Mouse (Mus musculus) heart, postnatal 0 days (tissue): ENCODE data around the gene Mapk8ip1. TPM values are rescaled to one million over a fixed set of nuclear protein-coding genes. Genes with fewer than 3 reads are reported as not detected.

Experiments used
- ATAC-seq: fragments of 200-750 bp; cut with Nextera tagmentation; 2 replicates; pipeline ENCODE4 v1.8.0; 2017; ENCODE audit warnings: low read depth, moderate number of reproducible peaks, moderate library complexity; ENCODE audit not compliant: insufficient read depth
- DNase-seq: peaks from one replicate; pipeline ENCODE4 v3.0.0-alpha.2; 2016; ENCODE audit warnings: low spot score
- H3K27ac ChIP-seq: fragments of 300-500 bp; sonication (generic); 2 replicates; pipeline ENCODE4 v1.5.1; 2014; ENCODE audit warnings: low read depth, mild to moderate bottlenecking
- H3K27me3 ChIP-seq: fragments of 300-500 bp; sonication (generic); 2 replicates; pipeline ENCODE4 v1.6.1; 2014; ENCODE audit warnings: low read length, mixed read lengths; ENCODE audit not compliant: control insufficient read depth, insufficient read depth
- H3K36me3 ChIP-seq: fragments of 300-500 bp; sonication (generic); replicated peaks from 2 replicates; pipeline ENCODE4 v1.6.1; 2014; ENCODE audit warnings: low read length, mixed read lengths; ENCODE audit not compliant: control insufficient read depth, insufficient read depth
- H3K4me1 ChIP-seq: fragments of 300-500 bp; sonication (generic); 2 replicates; pipeline ENCODE4 v1.6.1; 2014; ENCODE audit warnings: antibody characterized with exemption; ENCODE audit not compliant: control insufficient read depth, insufficient read depth
- H3K4me2 ChIP-seq: fragments of 300-500 bp; sonication (generic); 2 replicates; pipeline ENCODE4 v1.6.1; 2014; ENCODE audit warnings: low read depth, mild to moderate bottlenecking, low read length, moderate library complexity
- H3K4me3 ChIP-seq: fragments of 300-500 bp; sonication (generic); 2 replicates; pipeline ENCODE4 v1.5.1; 2014; ENCODE audit warnings: low read depth, low read length
- H3K9ac ChIP-seq: fragments of 300-500 bp; sonication (generic); replicated peaks from 2 replicates; pipeline ENCODE4 v1.6.1; 2014; ENCODE audit warnings: low read depth, low read length, mixed read lengths
- H3K9me3 ChIP-seq: fragments of 300-500 bp; sonication (generic); replicated peaks from 2 replicates; pipeline ENCODE4 v1.6.1; 2016; ENCODE audit warnings: low read length; ENCODE audit not compliant: control insufficient read depth
- CTCF ChIP-seq: IDR thresholded peaks from 2 replicates; pipeline ENCODE4 v1.5.1; 2016; ENCODE audit warnings: antibody characterized with exemption, control low read depth, low read depth
- EP300 ChIP-seq: IDR thresholded peaks from 2 replicates; pipeline ENCODE4 v1.6.1; 2016; ENCODE audit warnings: antibody characterized with exemption, low read depth
- WGBS: fragments of 180-500 bp; shearing (Covaris S2); extraction: QIAGEN DNeasy Blood & Tissue Kit; methylation state at CpG from one replicate; pipeline ENCODE4 v1.1.7; 2014; 5-methylcytosine and 5-hydroxymethylcytosine counted together
- polyA plus RNA-seq: library from polyadenylated mRNA; unstranded; fragments of >200 nt; fragmentation: Nextera tagmentation; extraction: Ambion mirVana; gene quantifications from 2 replicates; pipeline ENCODE4 v1.2.1, GENCODE M21; 2015
- total RNA-seq: library from RNA; depleted of rRNA; stranded (reverse); fragments of >200 nt; gene quantifications from 2 replicates; pipeline ENCODE4 v1.2.3, GENCODE M21; 2014; ENCODE audit warnings: low replicate concordance

The Mapk8ip1 gene
- total and polyA plus RNA-seq, 2 experiments from 2014 or later, result 2.7 to 8.4 TPM

DNA sequence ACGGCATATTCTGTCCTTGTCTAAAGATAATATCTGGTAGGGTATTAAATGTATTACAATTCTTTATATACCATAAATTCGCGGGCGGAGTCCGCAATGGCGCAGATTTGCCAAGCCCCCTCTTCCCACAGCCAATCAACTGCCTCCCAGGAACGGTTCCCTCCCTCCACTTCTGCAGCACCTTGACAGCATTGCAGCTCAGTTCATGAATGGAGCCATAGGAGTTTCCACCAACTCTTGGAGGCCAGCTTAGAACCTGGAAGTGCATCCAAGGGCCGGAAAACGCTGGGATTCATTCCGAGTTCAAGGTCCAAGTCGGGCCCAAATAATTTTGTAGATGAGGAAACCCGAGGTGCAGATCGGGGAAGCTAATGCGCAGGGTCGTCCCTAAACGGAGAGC is 26.5 kb downstream of the Mapk8ip1 start, which contains the start of the genes Pex16 and Large2:
TSS of gene Pex16 (plus strand) at position 163 of the 400 bp plus-strand sequence.
TSS of gene Large2 (minus strand) at position 356 of the 400 bp plus-strand sequence.
- Histone ChIP-seq H3K27ac (peak within 1 kb of the TSS; percentile 85), H3K4me3 (peak within 1 kb of the TSS; percentile 83), H3K9ac (peak within 1 kb of the TSS; percentile 87), H3K27me3 (peaks cover 30% of the 10 kb centered on the region), H3K4me2 (peak within 1 kb of the TSS; percentile 98), H3K36me3 (peaks cover 25% of the 10 kb centered on the region), H3K9me3 (no peaks in the 10 kb centered on the region), H3K4me1 (peaks cover 16% of the 10 kb centered on the region; the same call in 1 of the 2 replicates)
- ATAC-seq (peak; percentile 21; the same call in 1 of the 2 replicates), DNase-seq (peak; percentile 28)
- WGBS, result 2% methylated on average over 16 of the region's 16 CpGs
- TF ChIP-seq EP300 (no peak), CTCF (no peak)

DNA sequence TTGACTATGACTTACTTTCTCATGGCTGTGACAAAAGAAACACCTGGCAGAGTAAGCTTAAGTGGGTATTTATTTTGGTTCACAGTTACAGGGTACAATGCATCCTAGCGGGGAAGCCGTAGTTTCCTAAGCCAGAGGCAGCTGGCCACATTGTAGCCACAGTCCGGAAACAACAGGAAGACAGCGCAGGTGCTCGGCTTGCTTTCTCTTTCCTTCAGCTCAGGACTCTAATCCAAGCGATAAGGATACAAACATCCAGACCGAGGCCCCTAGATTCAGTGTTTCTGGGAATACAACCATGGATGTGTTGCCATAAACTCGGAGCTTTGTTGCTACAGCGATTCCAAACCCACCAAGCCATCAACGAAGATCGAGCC is 27.6 kb downstream of the Mapk8ip1 start:
- no peak for ATAC-seq
- no peak for TF ChIP-seq CTCF
- TF ChIP-seq EP300, result no peak
- 75% methylated on average over 11 of the region's 11 CpGs for WGBS
- Histone ChIP-seq H3K27ac (no peak overlapping the region), H3K27me3 (peaks cover 40% of the 10 kb centered on the region), H3K36me3 (peaks cover 15% of the 10 kb centered on the region), H3K9me3 (no peaks in the 10 kb centered on the region), H3K4me3 (no peak overlapping the region), H3K4me2 (no peak overlapping the region), H3K4me1 (peaks cover 16% of the 10 kb centered on the region; the same call in 1 of the 2 replicates), H3K9ac (no peak overlapping the region)
- DNase-seq, result no peak

DNA sequence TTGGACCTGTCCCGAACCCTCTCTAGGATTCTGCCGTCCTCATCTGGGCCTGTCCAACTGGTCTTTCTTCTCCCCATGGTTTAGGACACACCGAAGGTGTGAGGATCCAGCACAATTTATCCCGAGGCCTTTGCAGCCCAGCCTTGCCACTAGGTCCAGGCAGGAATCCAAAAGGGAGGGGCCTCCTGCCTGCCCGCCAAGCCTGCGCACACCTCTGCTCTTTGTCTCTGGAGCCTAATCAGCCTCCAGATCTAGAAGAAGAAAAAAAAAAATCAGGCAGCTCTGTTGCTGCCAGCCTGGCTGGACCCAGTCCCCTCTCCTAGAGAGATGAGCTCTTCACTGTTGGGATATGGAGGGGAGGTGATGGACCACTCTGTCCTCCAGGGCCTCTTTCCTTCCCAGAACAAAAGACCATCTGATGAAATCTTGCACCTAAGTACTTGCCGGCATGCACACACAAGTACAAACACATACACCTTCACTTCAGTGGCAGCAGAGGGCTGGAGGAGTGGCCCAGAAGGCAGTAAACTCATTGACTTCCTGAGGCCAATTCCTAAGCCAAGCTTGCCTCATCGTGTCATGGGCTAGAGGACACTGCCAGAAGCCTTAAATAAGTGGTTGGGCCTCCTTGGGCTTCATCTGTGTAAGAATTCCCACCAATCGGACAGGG is 28.2 kb downstream of the Mapk8ip1 start:
- no peak for DNase-seq
- Histone ChIP-seq H3K36me3 (peaks cover 10% of the 10 kb centered on the region), H3K9me3 (no peaks in the 10 kb centered on the region), H3K27me3 (peaks cover 40% of the 10 kb centered on the region), H3K4me2 (no peak overlapping the region), H3K4me3 (no peak overlapping the region), H3K9ac (no peak overlapping the region), H3K4me1 (peaks cover 16% of the 10 kb centered on the region; the same call in 1 of the 2 replicates), H3K27ac (no peak overlapping the region)
- no peak for ATAC-seq
- WGBS, result 71% methylated on average over 9 of the region's 9 CpGs
- TF ChIP-seq EP300 (no peak), CTCF (no peak)

DNA sequence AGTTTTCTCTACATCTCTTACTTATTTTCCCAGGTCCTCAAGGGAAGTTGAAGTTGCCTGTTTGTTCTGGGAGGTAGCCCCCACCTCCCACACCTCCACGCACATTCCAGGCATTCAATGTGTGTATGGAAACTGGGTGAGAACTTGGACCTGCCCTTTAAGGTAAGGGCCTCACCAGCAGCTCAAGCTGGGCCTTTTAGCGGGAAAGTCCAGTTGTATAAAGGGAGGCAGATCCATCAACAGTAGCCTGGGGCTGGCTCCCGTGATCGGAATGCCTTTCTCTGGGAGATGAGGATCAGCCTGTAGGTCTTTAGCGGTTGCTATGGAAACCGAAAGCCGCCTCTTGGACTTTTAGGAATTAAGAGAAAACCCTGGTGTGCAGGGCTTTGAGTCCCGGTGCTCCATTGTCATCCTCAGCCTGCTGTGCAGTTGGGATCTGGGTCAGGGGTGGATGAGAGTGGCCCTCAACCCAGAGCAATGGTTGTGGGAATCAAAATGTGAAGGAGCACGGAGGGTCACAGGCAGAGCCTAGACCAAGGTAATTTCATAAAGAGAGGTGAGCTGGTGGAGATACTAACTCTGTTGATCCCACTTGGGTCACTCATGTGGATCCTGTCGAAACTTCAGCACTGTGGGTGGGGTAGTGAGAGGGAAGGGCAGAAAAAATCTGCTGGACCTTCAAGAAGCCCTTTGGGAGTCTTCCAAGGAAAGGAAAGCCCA is 28.9 kb downstream of the Mapk8ip1 start:
- no peak overlapping the region for H3K9ac ChIP-seq
- no peak overlapping the region for H3K4me3 ChIP-seq
- H3K36me3 ChIP-seq, result 0 out of 2 replicates have a peak, but pooled peaks cover 2% of the 10 kb centered on the region
- H3K9me3 ChIP-seq, result no peaks in the 10 kb centered on the region
- H3K4me1 ChIP-seq, result peaks cover 16% of the 10 kb centered on the region; the same call in 1 of the 2 replicates
- DNase-seq, result no peak
- no peak for ATAC-seq
- TF ChIP-seq CTCF, result no peak
- TF ChIP-seq EP300, result no peak
- WGBS, result 41% methylated on average over 10 of the region's 10 CpGs
- H3K4me2 ChIP-seq, result no peak overlapping the region
- H3K27me3 ChIP-seq, result peaks cover 40% of the 10 kb centered on the region
- H3K27ac ChIP-seq, result no peak overlapping the region

DNA sequence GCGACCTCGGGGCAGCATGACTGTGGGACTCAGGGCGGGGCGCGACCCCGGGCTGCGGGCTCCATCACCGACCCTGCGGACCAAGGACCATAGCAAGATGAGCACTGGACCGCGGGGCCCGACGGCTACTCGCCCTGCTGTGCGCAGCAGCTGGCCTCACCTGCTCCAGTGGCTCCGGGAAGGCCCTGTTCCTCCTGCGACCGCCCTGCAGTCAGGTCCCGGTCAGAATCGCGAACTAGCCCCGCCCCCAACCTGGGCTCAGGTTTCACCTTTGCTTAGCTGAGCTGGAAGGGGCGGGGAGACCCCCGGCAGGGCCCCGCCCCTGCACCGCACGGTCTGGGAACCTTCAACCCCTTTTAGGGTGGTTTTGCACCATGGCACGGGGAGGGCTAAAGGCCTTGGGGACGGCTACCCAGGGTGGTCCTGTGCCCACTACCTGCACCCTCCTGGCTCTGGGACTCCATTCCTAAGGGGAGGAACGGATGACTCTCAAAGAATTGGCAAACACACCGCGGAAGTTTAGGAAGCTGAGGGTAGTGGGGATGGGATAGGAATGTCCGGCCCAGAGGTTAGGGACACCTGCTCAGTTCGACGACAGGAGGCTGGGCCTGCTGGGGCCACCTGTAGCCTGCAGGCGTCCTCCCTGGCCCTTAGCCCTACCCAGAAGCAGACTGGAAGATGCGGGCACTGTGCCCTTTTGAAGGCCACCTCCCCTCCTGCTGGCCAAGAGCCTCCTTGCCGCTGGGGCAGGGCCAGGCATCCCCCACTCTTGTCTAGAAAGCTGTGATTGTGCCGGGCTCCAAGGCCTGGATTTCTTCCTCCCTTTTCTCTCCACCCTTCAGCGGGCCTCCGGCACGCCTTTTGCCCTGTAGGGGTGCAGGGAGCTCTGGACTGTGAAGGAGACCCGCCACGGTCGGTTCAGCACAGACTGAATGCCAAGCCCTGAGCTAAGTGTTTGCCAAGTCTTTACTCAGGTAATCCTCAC is 29.9 kb downstream of the Mapk8ip1 start:
- TF ChIP-seq CTCF (no peak), EP300 (no peak)
- peaks cover 40% of the 10 kb centered on the region for H3K27me3 ChIP-seq
- no peak overlapping the region for H3K27ac ChIP-seq
- H3K9me3 ChIP-seq, result no peaks in the 10 kb centered on the region
- 4% methylated on average over 45 of the region's 45 CpGs for WGBS
- H3K4me2 ChIP-seq, result peak overlapping the region; percentile 60
- no peaks in the 10 kb centered on the region for H3K36me3 ChIP-seq
- ATAC-seq, result no peak
- DNase-seq, result no peak
- peaks cover 13% of the 10 kb centered on the region; the same call in 1 of the 2 replicates for H3K4me1 ChIP-seq
- H3K4me3 ChIP-seq, result peak overlapping the region; percentile 39
- no peak overlapping the region; the same call in 1 of the 2 replicates for H3K9ac ChIP-seq
